ENCODE assay signal across 29 mouse cellular contexts in the genomic region with DNA sequence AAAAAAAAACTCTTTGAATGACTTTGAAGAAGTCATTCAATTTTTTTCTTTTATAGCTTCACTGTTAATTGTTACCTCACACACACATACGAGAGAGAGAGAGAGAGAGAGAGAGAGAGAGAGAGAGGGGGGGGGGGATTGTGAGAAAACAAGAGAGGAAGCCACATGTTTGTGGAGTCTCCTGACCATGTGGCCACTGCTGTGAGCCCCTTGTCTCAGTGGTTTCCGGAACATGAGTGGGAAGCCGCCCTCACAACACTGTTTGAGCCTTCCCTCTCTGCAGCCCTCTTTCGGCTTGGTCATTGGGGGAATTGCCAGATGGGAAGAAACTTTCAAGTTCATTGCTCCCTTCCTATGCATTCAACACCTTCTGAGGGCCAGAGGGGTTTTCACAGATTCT.
DNase-seq lines count a peak whose midpoint lies in the region; ATAC-seq lines count a peak whose summit lies in the region.
"Had no signal": no experiment of that assay in that cellular context is flagged by ENCODE, and none has a peak within 500 bp of the region (broad histone marks: within the 10 kb centered on the region; RNA-seq: fewer than 3 reads in every experiment).

No protein-coding gene starts in this region.

- H3K4me3 ChIP-seq in midbrain, embryonic 11.5 days (ENCODE audit: low read depth, low read length): no peak overlapping the region
- H3K4me3 ChIP-seq in midbrain, embryonic 16.5 days (ENCODE audit: low read depth, low read length): no peak overlapping the region
- no peak overlapping the region for H3K4me3 ChIP-seq in limb, embryonic 10.5 days
- H3K4me3 ChIP-seq: forebrain, embryonic 10.5 days; forebrain, embryonic 13.5 days; gastrocnemius, adult 2 months; heart, embryonic 10.5 days; heart, embryonic 13.5 days; hindbrain, embryonic 13.5 days had no signal

- H3K36me3 ChIP-seq in midbrain, embryonic 11.5 days (ENCODE audit: control insufficient read depth, insufficient read depth, low read length): no peaks in the 10 kb centered on the region
- no peaks in the 10 kb centered on the region for H3K36me3 ChIP-seq in midbrain, embryonic 16.5 days (ENCODE audit: control insufficient read depth, insufficient read depth, low read length)
- H3K36me3 ChIP-seq in limb, embryonic 10.5 days: no peaks in the 10 kb centered on the region
- H3K36me3 ChIP-seq: forebrain, embryonic 10.5 days; heart, embryonic 10.5 days; heart, embryonic 13.5 days; hindbrain, embryonic 13.5 days had no signal

- no peaks in the 10 kb centered on the region for H3K27me3 ChIP-seq in midbrain, embryonic 11.5 days (ENCODE audit: control insufficient read depth, insufficient read depth, low read length)
- H3K27me3 ChIP-seq in midbrain, embryonic 16.5 days (ENCODE audit: control insufficient read depth, insufficient read depth, low read depth, low read length): no peaks in the 10 kb centered on the region
- no peaks in the 10 kb centered on the region for H3K27me3 ChIP-seq in limb, embryonic 10.5 days (ENCODE audit: low read depth, poor library complexity, severe bottlenecking)
- H3K27me3 ChIP-seq: forebrain, embryonic 13.5 days; heart, embryonic 13.5 days; hindbrain, embryonic 13.5 days; Patski had no signal

- no peak overlapping the region for H3K27ac ChIP-seq in midbrain, embryonic 11.5 days (ENCODE audit: low read depth, low read length)
- no peak overlapping the region for H3K27ac ChIP-seq in midbrain, embryonic 16.5 days (ENCODE audit: low read length)
- H3K27ac ChIP-seq in limb, embryonic 10.5 days: peak overlapping the region; percentile 50; the same call in 1 of the 2 replicates
- H3K27ac ChIP-seq: forebrain, embryonic 10.5 days; forebrain, embryonic 13.5 days; gastrocnemius, adult 2 months; heart, embryonic 10.5 days; heart, embryonic 13.5 days; hindbrain, embryonic 13.5 days had no signal

- H3K9ac ChIP-seq in midbrain, embryonic 11.5 days (ENCODE audit: low read length): no peak overlapping the region
- no peak overlapping the region for H3K9ac ChIP-seq in midbrain, embryonic 16.5 days (ENCODE audit: low read depth, low read length)
- H3K9ac ChIP-seq: forebrain, embryonic 13.5 days; heart, embryonic 13.5 days; hindbrain, embryonic 13.5 days had no signal

- WGBS in midbrain, embryonic 11.5 days: 77% methylated on average over 4 of the region's 4 CpGs
- WGBS in midbrain, embryonic 16.5 days: 74% methylated on average over 4 of the region's 4 CpGs
- 77% methylated on average over 4 of the region's 4 CpGs for WGBS in limb, embryonic 10.5 days

- H3K4me2 ChIP-seq in midbrain, embryonic 11.5 days: no peak overlapping the region
- H3K4me2 ChIP-seq in midbrain, embryonic 16.5 days (ENCODE audit: low read length): no peak overlapping the region
- H3K4me2 ChIP-seq: forebrain, embryonic 13.5 days; heart, embryonic 13.5 days; hindbrain, embryonic 13.5 days had no signal

- ATAC-seq in midbrain, embryonic 11.5 days (ENCODE audit: low FRiP score): no peak
- no peak for ATAC-seq in midbrain, embryonic 16.5 days
- peak; percentile 90 for ATAC-seq in common myeloid progenitor, adult 5-6 weeks (replicated peaks; ENCODE audit: low read depth, poor library complexity, severe bottlenecking)
- ATAC-seq: CD4-positive, CD25-positive, alpha-beta regulatory T cell, adult 4 months; forebrain, embryonic 13.5 days; forebrain, embryonic 16.5 days; hindbrain, embryonic 16.5 days; inflammation-experienced regulatory T-cells, adult 6 months; intestine, embryonic 16.5 days; Patski had no signal

- H3K4me1 ChIP-seq in midbrain, embryonic 11.5 days (ENCODE audit: control insufficient read depth, insufficient read depth, low read length): no peaks in the 10 kb centered on the region
- no peaks in the 10 kb centered on the region for H3K4me1 ChIP-seq in midbrain, embryonic 16.5 days (ENCODE audit: control insufficient read depth, insufficient read depth, low read length)
- H3K4me1 ChIP-seq in limb, embryonic 10.5 days: peaks cover 3% of the 10 kb centered on the region; the same call in 1 of the 2 replicates
- H3K4me1 ChIP-seq: forebrain, embryonic 10.5 days; forebrain, embryonic 13.5 days; heart, embryonic 10.5 days; heart, embryonic 13.5 days; hindbrain, embryonic 13.5 days had no signal

- peak; percentile 53 for DNase-seq in midbrain, embryonic 11.5 days (ENCODE audit: low spot score, missing footprints)
- DNase-seq in limb, embryonic 10.5 days (ENCODE audit: low spot score): no peak
- DNase-seq in MN1 (ENCODE audit: low spot score): no peak
- DNase-seq in heart, adult 8-10 months (ENCODE audit: low spot score): no peak
- DNase-seq in layer of hippocampus, adult 18-20 months (ENCODE audit: low spot score in 2 of 2): no peak
- DNase-seq: adrenal gland, postnatal 10 days; adrenal gland, postnatal 36 days; cerebellum, adult 11-12 months; cerebellum, adult 8-10 months; cerebellum, postnatal 10 days; cerebellum, postnatal 36 days; gastrocnemius, adult 2 months; gastrocnemius, postnatal 14 days; heart, adult 18-20 months; heart, postnatal 14 days; heart, postnatal 4 days had no signal

- no peaks in the 10 kb centered on the region for H3K9me3 ChIP-seq in midbrain, embryonic 11.5 days (ENCODE audit: control insufficient read depth, low read length)
- H3K9me3 ChIP-seq in midbrain, embryonic 16.5 days (replicated peaks; ENCODE audit: control insufficient read depth, low read length, poor library complexity, severe bottlenecking): no peaks in the 10 kb centered on the region
- no peaks in the 10 kb centered on the region for H3K9me3 ChIP-seq in limb, embryonic 10.5 days (replicated peaks)
- H3K9me3 ChIP-seq: forebrain, embryonic 10.5 days; forebrain, embryonic 13.5 days; heart, embryonic 10.5 days; heart, embryonic 13.5 days; hindbrain, embryonic 13.5 days had no signal
